Mouse (Mus musculus) regulatory T cell (primary cell): ENCODE data around the gene Tmub2.

Source experiments
- in situ Hi-C: fragments of 300-600 bp; cut with MboI, MseI; formaldehyde crosslinking; loops from one replicate; pipeline ENCODE4 v1.15.1; 2025; ENCODE audit warnings: high pct_unique_total_duplicates

Gene Tmub2

GRCm38 (mm10) chr11:102284501-102285094 lies at the start of gene Tmub2:
TSS of gene Tmub2 (plus strand) at chr11:102284931.
- in situ Hi-C loops, result no loop called here

GRCm38 (mm10) chr11:102236022-102236421 lies 48.7 kb upstream of the Tmub2 start:
- in situ Hi-C loops, result no loop called here

DNA sequence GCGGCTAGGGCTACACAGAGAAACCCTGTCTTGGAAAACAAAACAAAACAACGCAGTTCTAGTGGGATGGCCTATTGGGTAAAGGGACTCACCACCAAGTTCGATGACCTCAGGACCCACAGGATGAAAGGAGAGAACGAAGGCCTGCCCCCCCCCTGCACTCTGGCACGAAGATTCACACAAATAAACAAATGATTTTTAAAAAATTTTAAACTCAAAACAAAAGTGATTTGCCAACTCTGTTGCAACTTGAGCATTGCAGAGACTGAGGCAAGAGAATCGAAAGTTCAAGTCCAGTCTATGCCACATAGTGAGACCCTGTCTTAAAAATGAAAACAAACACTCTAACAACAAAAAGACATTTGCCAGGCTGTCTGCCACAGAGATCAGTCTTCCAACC lies 44.1 kb upstream of the Tmub2 start:
- in situ Hi-C loops, result no loop called here

DNA sequence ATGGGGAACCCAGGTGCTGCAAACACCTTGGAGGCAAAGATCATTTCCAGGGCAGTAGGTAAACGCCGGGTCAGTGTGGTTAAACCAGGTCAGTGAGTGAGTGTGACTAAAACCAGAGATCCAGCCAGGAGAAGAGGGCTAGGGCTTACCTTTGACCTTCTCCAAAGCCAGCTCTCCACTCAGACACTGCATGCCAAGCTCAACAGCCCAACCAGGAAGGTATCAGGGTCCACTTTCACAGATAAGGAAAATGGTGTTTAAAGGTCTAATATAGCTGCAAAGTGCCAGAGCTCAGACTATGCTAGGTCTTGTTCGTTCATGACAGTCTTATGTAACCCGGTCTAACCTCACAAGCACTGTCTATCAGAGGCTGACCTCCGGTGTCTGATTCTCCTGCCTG lies 43.5 kb upstream of the Tmub2 start:
- in situ Hi-C loops, result no loop called here

DNA sequence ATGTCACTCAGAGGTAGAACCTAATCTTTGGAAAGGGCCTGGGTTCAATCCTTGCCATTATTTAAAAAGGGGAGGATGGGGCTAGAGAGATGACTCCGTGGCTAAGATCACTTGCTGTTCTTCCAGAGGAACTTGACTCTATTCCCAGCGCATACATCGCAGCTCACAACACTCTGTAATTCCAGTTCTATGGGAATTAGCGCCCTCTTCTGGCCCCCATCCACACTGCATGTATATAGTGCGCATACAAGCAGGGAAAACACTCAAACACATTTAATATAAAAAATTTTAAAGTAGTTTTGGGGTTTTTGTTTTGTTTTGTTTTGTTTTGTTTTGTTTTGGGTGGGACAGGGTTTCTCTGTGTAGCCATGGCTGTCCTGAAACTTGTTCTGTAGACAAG lies 42.9 kb upstream of the Tmub2 start:
- in situ Hi-C loops, result no loop called here

DNA sequence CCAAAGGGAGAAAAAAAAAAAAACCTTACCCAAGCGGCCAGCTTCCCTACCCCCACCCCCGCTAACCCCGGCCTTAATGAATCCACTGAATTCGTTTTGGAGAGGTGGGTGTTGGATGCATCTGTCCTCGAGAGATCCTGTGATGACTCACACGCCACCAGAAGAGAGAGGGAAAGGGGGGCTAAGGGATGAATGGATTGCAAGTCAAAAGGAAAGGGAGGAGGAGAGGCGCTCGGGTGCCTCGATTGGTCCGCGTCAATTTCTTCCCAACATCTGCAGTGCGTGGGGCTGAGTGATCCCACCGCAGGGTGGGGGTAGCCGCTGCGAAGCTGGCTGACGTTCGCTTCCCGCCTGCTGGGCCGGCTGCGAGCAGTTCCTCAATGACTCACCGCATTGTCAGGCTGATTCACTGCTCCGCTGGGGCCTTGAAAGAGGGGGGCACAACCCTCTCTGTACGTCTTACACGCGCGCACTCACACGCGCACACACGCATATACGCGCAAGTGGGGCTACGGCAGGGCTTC lies 39.7 kb upstream of the Tmub2 start:
- in situ Hi-C loops, result no loop called here

DNA sequence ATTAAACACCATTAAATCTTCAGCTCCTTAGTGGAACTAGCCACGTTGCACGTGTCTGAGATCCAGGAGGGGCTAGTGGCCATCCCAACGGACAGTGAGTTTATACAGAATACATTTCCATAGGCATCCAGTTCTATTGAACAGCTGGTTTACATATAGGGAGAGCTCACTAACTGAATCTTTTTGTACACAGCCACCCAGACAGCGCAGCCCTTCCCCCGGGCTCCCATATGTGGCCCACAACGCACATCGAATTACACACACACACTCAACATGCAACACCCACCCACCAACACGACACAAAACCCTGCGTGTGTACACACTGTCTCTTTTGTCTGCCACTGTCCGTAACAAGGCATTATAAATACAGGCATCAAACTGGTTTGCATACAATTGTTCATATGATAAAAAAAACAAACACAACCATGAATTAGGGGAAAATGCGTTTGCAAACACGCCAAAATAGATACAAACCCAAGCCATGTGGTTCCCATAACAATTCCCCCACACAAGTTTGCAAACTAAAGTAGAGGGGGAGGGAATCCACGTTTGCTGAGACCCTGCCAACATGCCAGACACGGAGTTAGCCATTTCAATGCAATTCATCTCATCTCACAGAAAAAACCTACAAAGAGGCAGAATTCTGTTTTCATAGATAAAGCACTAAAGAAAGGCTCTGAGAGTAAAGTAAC lies 39.0 kb upstream of the Tmub2 start:
- in situ Hi-C loops, result no loop called here

DNA sequence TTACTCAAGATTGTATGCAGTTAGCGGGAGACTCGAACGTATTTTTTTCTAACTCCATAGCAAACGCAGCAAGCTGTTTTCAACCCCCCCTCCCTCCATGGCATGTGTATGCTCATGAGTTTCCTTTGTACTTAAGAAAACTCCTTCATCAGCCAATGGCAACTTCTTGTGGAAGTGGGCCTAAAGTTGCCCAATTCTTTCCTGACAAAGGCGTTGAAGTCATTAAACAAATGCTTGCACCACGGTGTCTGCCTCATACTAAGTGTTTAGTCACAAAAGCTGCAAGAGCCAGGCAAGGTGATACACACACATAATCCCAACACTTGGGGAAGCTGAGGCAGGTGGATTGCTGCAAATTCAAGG lies 38.5 kb upstream of the Tmub2 start:
- in situ Hi-C loops, result no loop called here

DNA sequence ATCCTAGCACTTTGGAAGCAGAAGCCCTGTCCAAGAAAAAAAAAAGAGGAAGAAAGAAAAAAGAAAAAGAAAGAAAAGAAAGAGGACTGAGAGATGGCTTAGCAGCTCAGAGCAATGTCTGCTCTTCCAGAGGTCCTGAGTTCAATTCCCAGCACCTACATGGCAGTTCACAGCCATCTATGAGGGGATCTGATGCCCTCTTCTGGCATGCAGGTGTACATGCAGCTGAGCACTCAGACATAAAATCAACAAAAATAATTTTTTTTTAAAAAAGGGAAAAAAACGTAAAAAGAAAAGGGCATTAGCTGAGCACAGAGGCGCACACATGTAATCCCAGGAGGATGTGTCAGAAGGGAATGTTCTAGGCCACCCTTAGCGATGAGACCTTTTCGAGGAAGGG lies 37.9 kb upstream of the Tmub2 start:
- in situ Hi-C loops, result no loop called here

DNA sequence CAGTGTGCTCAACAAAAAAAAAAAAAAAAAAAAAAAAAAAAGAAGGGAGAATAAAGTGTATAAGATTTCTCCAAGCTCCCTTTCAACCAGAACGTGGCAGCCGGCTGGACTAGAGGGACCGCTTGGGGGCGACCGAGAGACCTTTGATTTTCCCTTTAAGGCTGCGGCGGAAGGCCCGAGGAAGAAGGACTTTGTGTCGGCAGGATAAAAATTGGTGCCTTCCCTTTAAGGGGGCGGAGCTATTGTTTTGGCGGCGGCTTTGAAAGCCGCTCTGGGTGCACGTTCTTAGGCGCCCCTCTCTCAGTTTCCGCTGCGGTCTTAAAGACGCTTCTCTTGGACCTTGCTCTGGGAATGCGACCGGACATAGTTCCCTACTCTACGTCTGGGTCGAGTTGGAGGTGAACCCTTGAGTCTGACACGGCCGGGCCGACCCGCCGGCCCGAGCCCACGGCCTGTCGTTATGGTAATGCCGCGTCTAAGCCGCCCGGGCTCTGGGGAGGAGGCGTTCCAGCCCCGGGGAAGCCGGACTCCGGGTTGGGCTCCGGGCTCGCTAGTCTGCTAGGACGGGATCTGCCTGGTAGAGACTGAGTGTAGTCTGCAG lies 36.0 kb upstream of the Tmub2 start, which contains the start of gene BC030867:
BC030867 (plus strand) TSS at position 253 of the 601 bp plus-strand sequence.
- in situ Hi-C loops, result no loop called here

GRCm38 (mm10) chr11:102249351-102250090 lies 35.2 kb upstream of the Tmub2 start:
- in situ Hi-C loops, result no loop called here

DNA sequence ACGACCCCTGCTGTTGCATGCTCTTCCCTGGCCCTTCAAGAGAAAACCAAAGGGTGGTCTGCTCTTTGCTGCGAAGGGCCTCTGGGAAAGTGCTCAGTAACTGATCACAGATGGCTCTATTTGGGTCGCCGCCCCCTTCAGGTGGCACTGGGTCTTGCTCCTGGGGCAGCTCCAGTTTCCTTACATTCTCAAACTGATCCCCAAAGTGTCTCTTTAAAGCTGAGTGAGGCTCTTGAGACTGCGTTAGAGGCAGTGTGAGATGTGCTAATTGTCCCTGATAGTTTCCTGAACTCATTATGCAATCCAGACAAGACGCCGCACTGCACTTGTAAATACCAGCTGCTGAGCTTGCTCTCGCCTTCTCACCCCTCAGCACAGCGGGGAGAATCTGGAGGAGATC lies 27.2 kb upstream of the Tmub2 start:
- in situ Hi-C loops, result no loop called here

DNA sequence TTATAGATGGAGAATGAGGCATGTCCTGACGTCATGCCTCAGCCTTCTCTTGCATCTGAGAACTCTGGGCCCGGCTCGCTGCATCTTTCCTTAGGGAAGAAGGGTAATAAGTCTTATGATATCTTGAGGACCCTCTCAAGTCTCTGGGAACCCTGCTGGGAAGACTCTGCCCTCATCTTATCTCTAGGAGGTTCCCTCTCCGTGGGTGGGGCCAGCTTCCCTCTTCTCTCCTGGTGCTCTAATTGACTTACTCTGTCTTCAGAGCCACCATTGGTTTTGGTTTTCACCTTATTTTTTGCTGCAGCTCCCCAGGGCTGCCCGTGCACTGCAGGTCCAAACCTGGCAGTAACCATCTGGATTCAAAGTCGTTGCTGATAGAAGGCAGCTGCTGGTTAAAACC lies 26.6 kb upstream of the Tmub2 start:
- in situ Hi-C loops, result no loop called here

DNA sequence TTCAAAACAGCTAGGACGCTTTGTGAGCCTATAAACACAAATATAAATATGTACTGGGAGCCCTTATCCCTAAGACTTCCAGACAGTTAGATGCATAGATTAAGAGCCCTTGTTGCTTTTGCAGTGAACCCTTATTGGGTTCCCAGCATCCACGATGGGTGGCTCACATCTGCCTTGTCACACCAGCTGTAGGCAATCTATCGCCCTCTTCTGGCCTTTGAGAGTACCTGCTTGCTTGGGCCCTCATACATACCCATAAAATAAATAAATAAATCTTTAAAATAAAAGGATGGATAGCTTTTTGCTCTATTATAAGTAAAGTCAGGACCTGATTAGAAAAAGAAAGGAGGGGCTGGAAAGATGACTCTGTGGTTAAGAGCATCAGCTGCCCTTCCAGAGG lies 26.2 kb upstream of the Tmub2 start:
- in situ Hi-C loops, result no loop called here

- in situ Hi-C loops, result no loop called here
Measured at GRCm38 (mm10) chr11:102263211-102263610, 21.5 kb upstream of the Tmub2 start.

DNA sequence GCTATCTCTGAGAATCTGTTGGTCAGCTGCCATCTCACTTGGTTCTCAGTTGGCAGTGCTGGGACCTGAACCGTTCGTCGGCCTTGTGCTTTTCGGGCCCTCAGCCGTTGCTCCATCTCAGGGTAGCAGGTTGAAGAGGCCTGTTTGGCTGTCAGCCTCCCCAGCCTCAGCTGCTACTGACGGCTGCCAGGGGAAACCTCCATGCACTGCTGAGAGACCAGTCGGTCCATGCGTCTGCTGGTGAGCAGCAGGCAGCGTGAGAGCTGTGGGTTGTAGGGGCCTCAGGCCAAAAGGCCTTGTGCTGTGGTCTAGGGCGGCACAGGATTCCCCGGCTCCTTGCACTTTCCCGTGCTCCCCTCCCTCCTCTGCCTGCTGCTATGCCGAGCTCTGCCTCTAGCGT lies 18.9 kb upstream of the Tmub2 start:
- in situ Hi-C loops, result no loop called here

DNA sequence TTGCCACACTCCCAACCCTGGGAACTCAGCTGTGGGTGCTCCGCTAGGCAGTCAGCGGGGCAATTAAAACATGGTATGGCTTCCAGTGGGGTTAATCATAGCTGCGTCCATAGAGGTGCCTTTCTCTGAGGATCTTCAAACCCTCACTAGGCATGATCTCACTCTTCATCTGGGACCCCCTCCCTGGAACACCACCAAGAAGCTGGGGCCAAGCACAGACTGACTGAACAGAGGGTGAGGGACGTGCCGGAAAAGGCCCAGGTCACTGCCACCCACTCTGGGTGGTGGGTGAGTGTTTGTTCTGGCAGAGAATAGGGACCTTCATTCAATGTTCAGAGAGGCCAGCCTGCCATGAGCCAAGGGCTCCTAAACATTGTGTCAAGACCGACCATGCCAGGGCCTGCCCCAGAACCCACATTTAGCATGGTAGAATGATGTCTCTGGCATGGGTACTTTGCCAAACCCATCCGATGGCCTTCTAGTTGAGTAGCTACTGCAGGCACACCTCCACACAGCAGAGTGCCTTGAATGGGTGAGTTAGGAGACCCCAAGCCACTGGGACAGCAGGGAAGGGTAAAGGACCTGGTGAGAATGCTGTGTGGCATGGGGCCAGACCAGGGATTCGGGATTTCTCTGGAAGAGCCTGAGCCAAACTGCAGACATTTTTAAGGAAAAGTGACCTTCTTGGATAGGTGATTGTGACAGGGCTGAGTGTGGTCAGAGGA lies 17.9 kb upstream of the Tmub2 start:
- in situ Hi-C loops, result no loop called here

GRCm38 (mm10) chr11:102267480-102267879 lies 17.3 kb upstream of the Tmub2 start:
- in situ Hi-C loops, result no loop called here

- in situ Hi-C loops, result no loop called here
Measured at GRCm38 (mm10) chr11:102268520-102269244, 16.0 kb upstream of the Tmub2 start, which contains the start of gene Asb16. TSS of gene Asb16 (plus strand) at chr11:102268743.

- in situ Hi-C loops, result loop anchor here (10.0 kb wide), 1 partner anchor 412 kb away; no protein-coding TSS in a partner anchor
Measured at GRCm38 (mm10) chr11:102276411-102276915, 8.3 kb upstream of the Tmub2 start.
